Mouse (Mus musculus) R1 (cell line): ENCODE measurements at regions not wholly inside any gene's neighbourhood (a gene's known extent, or its start where the extent isn't known, plus 50 kb on each side); places are given as distances from the start of the nearest gene placed in this dataset.
A peak's percentile ranks its signal among the peaks of the same experiment; 100 is the strongest.

ENCODE experiments used
- DNase-seq: peaks from one replicate; pipeline ENCODE4 v3.0.0-alpha.2; 2018; ENCODE audit warnings: low read depth, low spot score

DNA sequence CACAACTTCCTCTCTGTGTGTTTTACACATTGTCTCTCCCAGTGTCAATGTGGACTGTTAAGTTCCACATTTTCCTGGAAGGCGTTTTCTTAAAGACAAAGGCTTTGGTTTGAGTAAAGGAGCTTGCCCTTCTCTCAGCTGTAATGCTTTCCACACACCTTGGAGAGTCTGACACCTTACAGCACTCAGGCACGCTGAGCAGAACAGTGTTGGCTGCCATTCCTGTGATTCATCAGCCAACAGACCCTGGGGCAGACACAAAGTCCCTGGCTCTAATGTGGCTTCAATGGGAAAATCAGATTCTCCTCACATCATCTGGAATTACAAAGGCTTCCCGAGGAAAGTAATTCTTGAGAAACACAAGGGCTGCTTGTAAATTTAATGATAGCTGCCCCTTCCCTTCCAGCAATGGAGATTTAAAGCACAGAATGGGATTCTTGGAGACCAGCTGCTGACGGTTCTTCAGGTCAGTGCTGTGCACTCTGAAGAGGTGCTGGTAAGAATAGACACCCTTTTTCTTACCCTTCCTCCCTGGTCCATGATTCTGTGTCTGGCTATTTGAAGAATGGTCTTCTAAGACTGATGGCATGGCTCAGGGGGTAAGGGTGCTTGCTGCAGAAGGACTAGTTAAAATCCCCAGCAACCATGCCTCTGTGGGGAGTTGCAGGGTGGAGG lies 468.4 kb upstream of the Nr2f2 start:
- no peak for DNase-seq

DNA sequence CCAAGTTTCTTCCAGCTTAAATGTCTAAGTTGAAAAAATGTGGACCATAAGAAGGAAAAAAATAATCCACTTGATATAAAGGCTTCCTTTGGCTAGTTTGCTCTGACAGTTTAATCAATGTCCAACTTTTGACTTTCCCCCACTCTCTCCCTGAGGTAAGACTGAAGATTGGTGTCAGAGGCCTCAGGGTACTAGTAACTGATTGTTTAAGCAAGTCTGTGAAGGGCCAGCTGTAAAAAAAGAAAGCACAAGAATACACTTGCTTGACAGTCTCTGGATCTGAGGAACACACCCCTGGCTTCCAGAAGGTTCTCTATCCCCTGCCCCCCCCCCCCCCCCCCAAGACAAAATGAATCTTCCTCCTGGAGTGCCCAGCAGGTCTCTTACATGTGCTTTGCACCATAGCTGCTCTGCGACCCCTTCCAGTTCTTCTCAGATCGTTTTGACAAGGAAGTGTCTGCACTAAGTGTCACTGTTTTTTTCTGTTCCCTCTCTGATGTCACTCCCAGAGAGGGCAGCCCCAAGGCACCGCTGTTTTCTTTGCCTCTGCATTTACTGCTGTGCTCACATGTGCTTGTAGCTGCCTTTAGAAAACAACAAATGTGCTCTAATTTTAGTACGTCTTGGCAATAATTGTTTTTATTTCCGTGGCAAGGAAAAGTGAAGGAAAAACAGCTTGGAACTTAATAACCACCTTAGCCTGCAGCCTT lies 462.1 kb upstream of the Nr2f2 start:
- no peak for DNase-seq

- DNase-seq: no peak
These were observed 459.5 kb upstream of the Nr2f2 start for GRCm38 (mm10) chr7:70826074-70826473.

GRCm38 (mm10) chr7:70823020-70823419 lies 456.5 kb upstream of the Nr2f2 start:
- no peak for DNase-seq

DNA sequence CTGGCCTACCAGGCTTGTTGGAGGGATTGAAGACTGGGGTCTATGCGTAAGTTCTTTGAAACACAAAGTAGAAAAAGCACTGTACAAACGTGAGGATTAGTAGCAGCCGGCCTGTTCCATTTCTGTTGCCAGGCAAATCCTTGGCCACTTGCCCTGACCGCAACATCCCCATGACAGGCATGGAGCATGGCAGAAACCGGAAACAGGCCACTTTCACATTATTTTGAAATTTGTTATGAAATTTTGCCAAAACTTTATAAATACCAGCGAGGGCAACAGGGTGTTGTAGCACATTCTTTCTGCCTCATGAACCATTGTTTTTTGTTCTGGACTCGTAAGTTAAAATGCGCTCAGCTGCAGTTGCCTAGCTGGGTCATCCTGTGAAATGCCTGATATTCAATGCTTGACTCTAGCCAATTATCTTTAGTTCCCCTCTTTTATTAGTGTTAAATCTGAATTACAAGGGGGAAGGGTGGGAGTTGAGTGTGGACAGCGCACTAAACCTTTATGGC lies 455.8 kb upstream of the Nr2f2 start:
- DNase-seq: no peak

- DNase-seq: no peak
These were observed 455.3 kb upstream of the Nr2f2 start for GRCm38 (mm10) chr7:70821861-70822260.

DNA sequence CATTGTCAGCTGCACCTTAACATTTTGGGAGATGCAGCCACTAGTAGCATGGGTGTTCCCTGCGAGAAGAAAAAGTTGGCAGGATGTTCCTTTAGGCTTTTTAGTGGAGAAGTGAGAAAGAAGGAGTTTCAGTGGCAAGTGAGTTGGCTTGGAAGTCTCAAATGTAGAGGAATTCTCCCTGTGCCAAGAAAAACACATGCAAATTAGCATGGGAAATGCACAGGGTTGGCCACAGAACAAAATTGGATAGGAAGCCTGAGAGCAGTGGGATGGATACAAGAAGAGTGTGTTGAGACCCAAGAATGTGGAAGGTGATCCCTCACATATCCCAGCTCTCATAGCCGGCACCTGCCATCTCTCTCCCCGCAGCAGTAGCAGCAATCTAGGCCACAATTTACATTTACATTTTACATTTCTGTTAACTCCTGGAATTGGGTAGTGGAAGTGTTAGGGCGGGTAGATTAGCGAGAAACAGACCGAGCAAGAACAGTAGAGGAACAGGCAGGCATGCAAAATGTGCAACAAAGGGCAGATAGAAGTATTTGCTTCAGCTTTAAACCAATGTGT lies 450.9 kb upstream of the Nr2f2 start:
- DNase-seq: no peak

DNA sequence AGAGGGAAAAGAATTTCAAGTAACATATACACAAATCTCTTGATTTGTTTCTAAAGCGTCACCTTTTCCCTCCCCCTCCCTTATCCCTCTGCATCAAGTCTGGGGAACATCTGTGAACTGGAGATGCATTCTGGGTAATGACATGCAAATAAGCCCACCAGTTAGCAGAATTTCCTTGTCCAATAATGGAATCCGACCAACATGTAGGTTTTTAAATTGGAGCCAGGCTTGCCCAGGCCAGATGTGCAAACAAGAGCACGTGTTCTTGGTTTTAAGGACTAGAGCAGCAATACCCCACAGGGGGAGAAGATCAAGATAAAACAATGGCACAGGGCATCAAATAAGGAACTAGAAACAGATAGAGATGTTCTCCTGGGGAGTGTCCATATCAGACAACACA lies 447.9 kb upstream of the Nr2f2 start:
- no peak for DNase-seq

DNA sequence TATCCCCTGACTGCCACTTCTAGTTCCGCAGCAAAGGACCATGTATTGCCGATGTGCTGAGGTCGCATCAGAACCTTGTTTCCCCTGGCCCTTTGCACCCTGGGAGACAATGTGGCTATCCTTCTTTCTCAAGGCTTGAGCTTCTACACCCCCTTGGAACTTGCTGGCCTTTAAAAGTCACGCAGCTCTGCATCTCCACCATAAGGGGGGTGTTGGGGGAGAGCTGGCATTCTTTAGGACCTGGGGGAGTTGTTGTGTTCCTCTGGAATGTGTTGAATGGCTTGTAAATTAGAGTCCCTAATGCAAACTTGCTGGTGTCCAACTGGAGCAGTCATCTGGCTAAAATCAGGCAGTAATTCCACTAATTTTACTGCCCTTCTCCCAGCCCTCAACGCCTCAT lies 446.6 kb upstream of the Nr2f2 start:
- DNase-seq: no peak

DNA sequence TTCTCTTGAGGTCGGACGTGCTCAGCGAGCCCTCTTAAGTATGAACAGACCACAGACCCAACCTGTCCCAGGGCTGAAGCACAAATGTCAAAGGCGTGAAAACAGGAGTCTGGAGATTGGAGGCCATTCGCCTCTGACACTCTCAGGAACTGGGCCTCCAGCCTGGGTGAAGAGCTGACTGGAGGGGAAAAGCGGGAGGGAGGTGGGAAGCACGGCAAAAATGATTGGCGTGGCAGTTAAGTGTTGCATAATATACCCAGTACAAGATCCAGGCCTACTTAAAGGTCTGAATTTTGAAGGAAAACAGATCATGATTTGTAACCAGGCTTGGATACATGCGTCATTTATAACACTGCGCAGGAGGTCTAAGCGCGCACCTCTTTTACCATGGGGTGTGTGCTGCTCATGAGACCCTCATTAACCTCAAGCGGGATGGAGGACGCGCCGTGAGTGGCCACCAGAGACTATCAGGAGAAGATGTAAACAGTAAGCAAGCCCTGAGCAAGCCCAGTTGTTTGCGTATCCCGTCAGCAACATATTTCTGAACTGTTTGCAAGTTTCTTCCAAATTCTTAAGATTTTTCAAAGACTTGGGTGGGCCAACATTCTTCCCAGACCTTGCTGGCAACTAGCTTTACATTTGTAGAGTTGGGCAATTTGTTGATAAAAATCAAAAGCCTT lies 444.0 kb upstream of the Nr2f2 start:
- no peak for DNase-seq

DNA sequence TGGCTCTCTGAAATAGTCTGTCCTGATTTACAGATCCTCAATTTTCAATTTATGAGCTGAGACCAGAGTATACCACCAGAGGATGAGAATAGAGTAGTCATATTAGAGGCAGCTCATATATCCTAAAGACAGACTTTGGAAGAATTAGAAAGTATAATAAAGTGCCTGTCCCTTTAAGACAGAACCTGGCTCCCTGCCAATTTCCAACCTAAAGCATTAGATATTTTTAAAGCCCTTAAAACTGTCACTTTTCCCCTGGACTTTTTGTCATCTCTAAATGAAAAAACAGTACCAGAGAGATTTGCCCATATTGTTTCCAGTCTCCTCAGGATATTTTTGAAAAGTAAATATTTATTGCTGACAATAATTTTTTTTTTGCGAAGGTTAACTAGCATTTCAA lies 437.7 kb upstream of the Nr2f2 start:
- no peak for DNase-seq

DNA sequence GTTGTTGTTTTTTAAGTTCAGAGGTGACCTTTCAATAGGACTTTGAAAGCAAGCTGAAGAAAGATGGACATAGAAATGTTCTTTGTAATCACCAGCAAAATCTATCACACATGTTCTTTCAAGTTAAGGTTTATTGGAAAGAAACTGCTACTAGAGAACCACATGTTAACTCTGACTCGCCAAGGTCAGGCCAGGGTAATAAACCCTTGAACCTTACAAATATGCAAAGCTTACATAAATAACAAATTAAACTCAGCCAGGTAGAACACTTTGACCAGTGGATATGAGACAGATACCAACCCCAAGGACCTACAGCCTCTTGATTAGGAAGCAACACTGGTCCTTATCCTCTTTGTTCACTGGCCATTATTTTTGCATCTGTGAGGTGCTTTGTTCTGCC lies 433.4 kb upstream of the Nr2f2 start:
- no peak for DNase-seq

GRCm38 (mm10) chr7:70799031-70799766 lies 432.7 kb upstream of the Nr2f2 start:
- DNase-seq: no peak

- no peak for DNase-seq
These were observed 429.7 kb upstream of the Nr2f2 start for GRCm38 (mm10) chr7:70796038-70796760.

DNA sequence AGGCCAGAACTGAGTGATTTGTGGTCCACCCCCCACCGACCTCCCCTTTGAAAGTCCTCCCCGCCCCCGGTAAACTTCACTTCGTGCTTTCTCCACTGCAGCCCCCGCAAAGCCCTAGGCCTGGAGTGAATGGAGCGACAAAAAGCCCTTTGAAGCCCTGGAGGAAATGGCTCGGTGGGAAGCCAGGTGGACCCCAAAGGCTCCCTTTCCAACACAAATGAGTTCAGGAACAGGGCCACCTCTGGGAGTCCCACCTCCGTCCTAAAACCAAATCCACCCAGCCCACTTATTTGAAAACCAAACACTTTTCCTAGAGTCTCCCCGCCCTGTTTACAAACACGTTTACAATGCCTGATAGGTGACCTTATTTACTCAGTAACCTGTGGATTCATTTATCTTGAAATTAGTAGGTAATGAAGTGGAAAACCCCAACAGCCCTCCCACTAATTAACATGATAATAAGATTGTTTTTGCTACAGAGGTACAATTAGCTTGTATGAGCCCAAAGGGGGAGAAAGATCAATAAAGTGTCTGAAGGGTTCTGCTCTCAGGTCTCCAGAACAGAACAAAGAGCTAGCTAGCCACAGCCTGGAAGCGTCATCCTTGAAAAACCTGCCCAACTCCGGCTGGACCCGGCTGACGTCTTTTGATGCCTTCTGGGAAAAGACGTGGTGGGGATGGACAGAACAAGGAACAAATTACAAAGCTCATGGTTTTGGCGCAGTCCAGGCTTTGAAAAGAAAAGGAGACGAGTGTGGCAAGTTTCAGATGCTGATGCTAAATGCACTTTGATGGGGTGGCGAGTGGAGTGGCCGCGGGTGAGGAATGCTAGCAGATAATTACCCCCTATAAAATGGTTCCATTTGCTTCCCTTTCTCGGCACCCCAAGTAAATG lies 422.6 kb upstream of the Nr2f2 start:
- DNase-seq: peak; percentile 94

DNA sequence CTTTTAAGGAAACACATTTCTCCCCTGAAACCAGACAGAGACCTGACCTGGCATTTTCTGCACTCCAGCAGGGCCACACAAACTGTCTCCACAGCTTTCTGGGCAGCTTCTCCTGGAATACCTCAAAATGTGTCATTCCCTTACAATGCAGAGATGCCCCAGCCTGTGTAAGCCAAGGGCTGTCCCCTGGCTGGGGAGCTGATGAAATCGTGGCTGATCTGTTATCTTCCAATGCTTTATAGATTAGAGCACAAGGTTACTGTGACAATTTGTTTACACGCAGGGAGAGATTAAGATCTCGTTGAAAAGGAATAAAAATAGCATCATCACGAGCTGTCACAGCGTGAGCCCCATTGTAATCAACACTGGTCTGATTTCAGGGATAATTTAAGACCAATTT lies 421.4 kb upstream of the Nr2f2 start:
- DNase-seq: no peak

DNA sequence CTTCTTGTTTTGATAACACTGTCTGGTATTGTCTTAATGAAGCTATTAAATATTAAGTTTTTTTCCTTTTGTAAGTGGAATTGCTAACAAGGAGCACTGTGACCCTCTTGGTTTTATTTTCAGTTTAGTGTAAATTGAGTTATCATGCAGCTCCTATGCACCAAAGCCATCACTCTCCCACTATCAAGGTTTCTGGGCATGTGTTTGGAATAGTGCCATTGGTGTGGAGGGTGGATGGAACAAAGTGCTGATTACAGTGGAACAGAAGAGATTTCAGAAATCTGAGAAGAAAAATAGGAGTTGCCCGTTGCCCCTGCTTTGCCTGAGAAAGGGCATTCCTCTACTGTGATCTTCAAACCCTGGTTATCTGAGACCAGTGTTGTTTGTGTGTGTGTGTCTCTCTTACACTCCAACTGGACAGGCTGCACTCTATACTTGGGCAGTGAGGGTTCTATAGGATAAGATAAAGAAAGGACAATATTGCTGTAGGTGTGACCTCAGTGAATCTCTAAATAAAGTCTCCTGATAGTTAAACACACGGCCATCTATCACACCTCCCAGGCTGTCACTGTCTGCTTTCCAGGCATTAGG lies 414.3 kb upstream of the Nr2f2 start:
- no peak for DNase-seq

GRCm38 (mm10) chr7:70777763-70778162 lies 411.2 kb upstream of the Nr2f2 start:
- DNase-seq: peak; percentile 46

DNA sequence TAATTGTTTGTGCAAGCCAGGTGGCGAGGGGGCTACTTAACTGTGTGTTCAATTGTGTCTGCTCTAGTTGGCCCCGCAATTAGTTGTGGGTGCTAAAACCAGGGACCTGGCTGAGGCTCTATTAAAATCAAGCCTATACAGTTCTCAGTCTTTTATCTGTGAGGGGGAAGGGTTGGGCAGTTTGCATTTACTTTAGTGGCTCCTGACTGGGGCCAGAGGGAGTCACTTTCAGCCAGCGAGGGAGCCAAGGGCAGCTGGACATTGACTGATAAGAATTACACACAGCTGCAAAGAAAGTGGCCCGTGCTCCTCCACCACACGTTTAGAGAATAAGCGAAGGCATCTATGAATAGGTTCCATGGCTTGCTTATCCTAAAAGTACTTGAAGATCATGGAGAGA lies 403.1 kb upstream of the Nr2f2 start:
- DNase-seq: no peak

GRCm38 (mm10) chr7:70767697-70768096 lies 401.2 kb upstream of the Nr2f2 start:
- no peak for DNase-seq
